Comparison of ENCODE assay signal across 12 mouse cellular contexts in the genomic region with DNA sequence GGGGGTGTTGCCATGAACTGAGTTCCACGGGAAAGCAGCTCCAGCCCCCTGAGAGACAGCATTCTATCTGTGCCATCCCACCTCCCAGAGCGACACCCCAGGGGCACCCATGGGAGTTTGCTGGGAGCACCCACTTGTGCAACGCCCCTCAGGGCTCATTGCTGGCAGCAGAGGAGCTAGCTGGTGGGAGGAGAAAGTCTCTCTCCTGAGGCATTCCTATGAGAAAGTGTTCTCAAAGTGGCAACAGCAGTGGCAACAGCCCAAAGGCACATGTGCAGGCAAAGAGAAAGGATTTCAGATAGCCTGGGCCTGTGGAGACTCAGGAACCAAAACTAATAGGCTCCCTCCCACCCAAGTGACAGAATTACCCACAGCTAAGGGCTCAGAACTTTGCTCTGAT.
DNase-seq lines count a peak whose midpoint lies in the region; ATAC-seq and TF ChIP-seq lines count a peak whose summit lies in the region.
"Had no signal": no experiment of that assay in that cellular context is flagged by ENCODE, and none has a peak within 500 bp of the region (broad histone marks: within the 10 kb centered on the region; RNA-seq: fewer than 3 reads in every experiment).

No protein-coding gene starts in this region.

- H3K9me3 ChIP-seq in forebrain, embryonic 10.5 days, result no peaks in the 10 kb centered on the region; the same call in 1 of the 2 replicates
- no peaks in the 10 kb centered on the region for H3K9me3 ChIP-seq in forebrain, embryonic 11.5 days (ENCODE audit: control insufficient read depth, low read length)
- no peaks in the 10 kb centered on the region for H3K9me3 ChIP-seq in lung, embryonic 16.5 days (ENCODE audit: control insufficient read depth, low read length)
- no peaks in the 10 kb centered on the region for H3K9me3 ChIP-seq in forebrain, embryonic 16.5 days (ENCODE audit: control insufficient read depth, low read length)
- no peaks in the 10 kb centered on the region for H3K9me3 ChIP-seq in midbrain, embryonic 14.5 days (ENCODE audit: control insufficient read depth, low read length)

- 81% methylated on average over 3 of the region's 3 CpGs for WGBS in forebrain, embryonic 10.5 days
- 87% methylated on average over 3 of the region's 3 CpGs for WGBS in forebrain, embryonic 11.5 days
- 79% methylated on average over 3 of the region's 3 CpGs for WGBS in lung, embryonic 16.5 days
- 75% methylated on average over 3 of the region's 3 CpGs for WGBS in lung, adult 2 months
- 64% methylated on average over 3 of the region's 3 CpGs for WGBS in forebrain, embryonic 16.5 days
- WGBS in midbrain, embryonic 14.5 days, result 81% methylated on average over 3 of the region's 3 CpGs

- no peak for TF ChIP-seq CTCF in lung, adult 2 months (IDR thresholded peaks at IDR 0.05; ENCODE audit: insufficient read depth, low read length)

- H3K4me2 ChIP-seq in forebrain, embryonic 11.5 days (ENCODE audit: low read depth, low read length, severe bottlenecking), result no peak overlapping the region
- no peak overlapping the region for H3K4me2 ChIP-seq in lung, embryonic 16.5 days (ENCODE audit: low read depth, low read length)
- no peak overlapping the region for H3K4me2 ChIP-seq in forebrain, embryonic 16.5 days (ENCODE audit: low read length)
- H3K4me2 ChIP-seq in midbrain, embryonic 14.5 days (ENCODE audit: low read length), result no peak overlapping the region

- peak overlapping the region; percentile 79 for H3K27ac ChIP-seq in forebrain, embryonic 10.5 days
- no peak overlapping the region for H3K27ac ChIP-seq in forebrain, embryonic 11.5 days (ENCODE audit: low read depth, low read length)
- no peak overlapping the region for H3K27ac ChIP-seq in lung, embryonic 16.5 days (ENCODE audit: low read length)
- H3K27ac ChIP-seq in forebrain, embryonic 16.5 days (ENCODE audit: low read length), result no peak overlapping the region; the same call in 1 of the 2 replicates
- H3K27ac ChIP-seq in midbrain, embryonic 14.5 days (replicated peaks; ENCODE audit: low read depth, low read length), result peak overlapping the region; percentile 10; the same call in 1 of the 2 replicates
- H3K27ac ChIP-seq: gastrocnemius, adult 2 months had no signal

- no peak for DNase-seq in forebrain, embryonic 10.5 days (ENCODE audit: extremely low spot score, low spot score)
- no peak for DNase-seq in forebrain, embryonic 11.5 days (ENCODE audit: low spot score)
- no peak for DNase-seq in lung, adult 2 months
- DNase-seq in midbrain, embryonic 14.5 days, result no peak
- DNase-seq in embryo, embryonic 10.5 days (ENCODE audit: low spot score), result no peak
- DNase-seq in kidney, postnatal 10 days, result no peak
- DNase-seq: gastrocnemius, adult 2 months; heart, postnatal 4 days; kidney, postnatal 25 days; lung, adult 18-20 months had no signal

- peaks cover 44% of the 10 kb centered on the region for H3K27me3 ChIP-seq in forebrain, embryonic 10.5 days (ENCODE audit: poor library complexity, severe bottlenecking)
- H3K27me3 ChIP-seq in forebrain, embryonic 11.5 days (ENCODE audit: control insufficient read depth, insufficient read depth, low read length), result no peaks in the 10 kb centered on the region
- H3K27me3 ChIP-seq in lung, embryonic 16.5 days (ENCODE audit: control insufficient read depth, insufficient read depth, low read depth, low read length), result no peaks in the 10 kb centered on the region
- H3K27me3 ChIP-seq in forebrain, embryonic 16.5 days (replicated peaks; ENCODE audit: control insufficient read depth, insufficient read depth, low read length), result no peaks in the 10 kb centered on the region
- H3K27me3 ChIP-seq in midbrain, embryonic 14.5 days (ENCODE audit: control insufficient read depth, insufficient read depth, low read length), result no peaks in the 10 kb centered on the region

- TF ChIP-seq POLR2A in lung, adult 2 months (IDR thresholded peaks at IDR 0.05; ENCODE audit: borderline replicate concordance, extremely low read depth, low read depth, low read length), result no peak

- H3K9ac ChIP-seq in forebrain, embryonic 11.5 days (ENCODE audit: low read length), result no peak overlapping the region
- 0 out of 2 replicates have a peak overlapping the region, but pooled peaks have one; percentile 11 for H3K9ac ChIP-seq in lung, embryonic 16.5 days (ENCODE audit: low read length)
- H3K9ac ChIP-seq in forebrain, embryonic 16.5 days (replicated peaks; ENCODE audit: low read depth, low read length), result peak overlapping the region; percentile 29; the same call in 1 of the 2 replicates
- no peak overlapping the region; the same call in 1 of the 2 replicates for H3K9ac ChIP-seq in midbrain, embryonic 14.5 days (replicated peaks; ENCODE audit: low read length)

- no peaks in the 10 kb centered on the region for H3K36me3 ChIP-seq in forebrain, embryonic 10.5 days (replicated peaks)
- H3K36me3 ChIP-seq in forebrain, embryonic 11.5 days (ENCODE audit: control insufficient read depth, insufficient read depth, low read length), result no peaks in the 10 kb centered on the region
- H3K36me3 ChIP-seq in lung, embryonic 16.5 days (ENCODE audit: control insufficient read depth, insufficient read depth, low read length), result no peaks in the 10 kb centered on the region
- H3K36me3 ChIP-seq in forebrain, embryonic 16.5 days (ENCODE audit: control insufficient read depth, insufficient read depth), result no peaks in the 10 kb centered on the region
- no peaks in the 10 kb centered on the region for H3K36me3 ChIP-seq in midbrain, embryonic 14.5 days (ENCODE audit: control insufficient read depth, insufficient read depth, low read length)

- no peak for ATAC-seq in forebrain, embryonic 11.5 days (replicated peaks; ENCODE audit: low FRiP score)
- ATAC-seq in lung, embryonic 16.5 days (ENCODE audit: low read depth), result no peak
- ATAC-seq in forebrain, embryonic 16.5 days, result no peak
- no peak for ATAC-seq in midbrain, embryonic 14.5 days (ENCODE audit: low FRiP score, low TSS enrichment)

- peaks cover 89% of the 10 kb centered on the region for H3K4me1 ChIP-seq in forebrain, embryonic 10.5 days
- H3K4me1 ChIP-seq in forebrain, embryonic 11.5 days (replicated peaks; ENCODE audit: control insufficient read depth, insufficient read depth, low read length), result peaks cover 48% of the 10 kb centered on the region
- peaks cover 33% of the 10 kb centered on the region for H3K4me1 ChIP-seq in lung, embryonic 16.5 days (replicated peaks; ENCODE audit: control insufficient read depth, insufficient read depth, low read length)
- H3K4me1 ChIP-seq in lung, adult 2 months (ENCODE audit: control insufficient read depth, insufficient read depth, low read length), result peaks cover 25% of the 10 kb centered on the region
- H3K4me1 ChIP-seq in forebrain, embryonic 16.5 days (replicated peaks; ENCODE audit: control insufficient read depth, insufficient read depth, low read length), result peaks cover 69% of the 10 kb centered on the region
- H3K4me1 ChIP-seq in midbrain, embryonic 14.5 days (ENCODE audit: control insufficient read depth, insufficient read depth, low read length), result peaks cover 83% of the 10 kb centered on the region

- no peak overlapping the region for H3K4me3 ChIP-seq in forebrain, embryonic 10.5 days
- H3K4me3 ChIP-seq in forebrain, embryonic 11.5 days (ENCODE audit: low read depth, low read length), result no peak overlapping the region
- no peak overlapping the region for H3K4me3 ChIP-seq in lung, embryonic 16.5 days (ENCODE audit: low read length)
- H3K4me3 ChIP-seq in lung, adult 2 months (replicated peaks; ENCODE audit: extremely low read depth, low read depth, low read length), result no peak overlapping the region
- no peak overlapping the region for H3K4me3 ChIP-seq in forebrain, embryonic 16.5 days (replicated peaks; ENCODE audit: low read length)
- H3K4me3 ChIP-seq in midbrain, embryonic 14.5 days (replicated peaks; ENCODE audit: low read depth, low read length), result no peak overlapping the region
- H3K4me3 ChIP-seq: gastrocnemius, adult 2 months had no signal

Comparison
In these comparisons a context has a peak if more than half of its experiments do, and no peak if none do; other contexts are left out.
1. H3K27ac ChIP-seq: peak in forebrain, embryonic 10.5 days (single experiment) and midbrain, embryonic 14.5 days (single experiment); none in forebrain, embryonic 11.5 days (single experiment), lung, embryonic 16.5 days (single experiment) and forebrain, embryonic 16.5 days (single experiment).
2. H3K9ac ChIP-seq: peak in lung, embryonic 16.5 days (single experiment) and forebrain, embryonic 16.5 days (single experiment); none in forebrain, embryonic 11.5 days (single experiment) and midbrain, embryonic 14.5 days (single experiment).